Mouse (Mus musculus) bone marrow, adult 2 months (tissue): ENCODE results near the gene Btn1a1.

Experiments
- CTCF ChIP-seq: fragments of 200-500 bp; IDR thresholded peaks from 2 replicates; pipeline ENCODE4 v1.5.1; 2011; ENCODE audit warnings: low read length, control low read depth; ENCODE audit not compliant: control insufficient read depth, insufficient read depth
- POLR2A ChIP-seq: fragments of 200-500 bp; IDR thresholded peaks from 2 replicates; pipeline ENCODE4 v1.6.1; 2011; ENCODE audit warnings: low read depth, mild to moderate bottlenecking, control low read depth, low read length, borderline replicate concordance; ENCODE audit not compliant: control insufficient read depth

DNA sequence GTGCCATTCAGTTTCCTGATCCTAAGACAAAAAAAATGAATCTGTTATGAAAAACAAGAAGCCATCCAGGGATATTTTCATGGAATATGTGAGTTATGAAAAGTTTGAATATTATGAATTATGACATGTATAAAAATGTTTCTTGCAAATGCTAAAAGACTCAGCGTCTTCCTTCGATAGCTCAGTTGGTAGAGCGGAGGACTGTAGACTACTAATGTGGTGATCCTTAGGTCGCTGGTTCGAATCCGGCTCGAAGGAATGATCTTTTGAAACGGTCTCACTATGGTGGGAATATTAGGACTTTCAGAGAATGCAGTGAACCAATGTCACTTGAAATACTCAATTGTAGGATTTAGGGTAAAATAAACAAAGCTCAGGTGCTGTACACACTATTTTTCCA is 39.4 kb downstream of the Btn1a1 start:
- no peak for TF ChIP-seq CTCF
- TF ChIP-seq POLR2A = no peak
